Mouse (Mus musculus) myocyte (in vitro differentiated cells): ENCODE measurements around the gene Rest. TPM values are rescaled to one million over a fixed set of nuclear protein-coding genes. Genes with fewer than 3 reads are reported as not detected.

Source experiments
- H3K27me3 ChIP-seq: one replicate; pipeline ENCODE4 v1.6.1; 2011; ENCODE audit not compliant: control insufficient read depth, insufficient read depth, insufficient read length
- H3K36me3 ChIP-seq: one replicate; pipeline ENCODE4 v1.6.1; 2011; ENCODE audit not compliant: control insufficient read depth, insufficient read depth
- H3K4me2 ChIP-seq: one replicate; pipeline ENCODE4 v1.6.1; 2011; ENCODE audit warnings: low read depth, control low read depth
- H3K4me3 ChIP-seq: one replicate; pipeline ENCODE4 v1.5.1; 2011; ENCODE audit warnings: mild to moderate bottlenecking, control low read depth, moderate library complexity
- H3K79me2 ChIP-seq: one replicate; pipeline ENCODE4 v1.6.1; 2011; ENCODE audit not compliant: control insufficient read depth, insufficient read depth
- H3ac ChIP-seq: one replicate; pipeline ENCODE4 v1.6.1; 2011; ENCODE audit not compliant: control insufficient read depth, insufficient read length
- CEBPB ChIP-seq: IDR thresholded peaks from 2 replicates; pipeline ENCODE4 v1.6.1; 2011; ENCODE audit warnings: mild to moderate bottlenecking, moderate library complexity; ENCODE audit not compliant: poor library complexity, insufficient read depth, severe bottlenecking
- E2F4 ChIP-seq: IDR thresholded peaks from one replicate; pipeline ENCODE4 v1.6.1; 2011; ENCODE audit warnings: mild to moderate bottlenecking, control low read depth, moderate library complexity; ENCODE audit not compliant: insufficient read depth
- MAX ChIP-seq: IDR thresholded peaks from one replicate; pipeline ENCODE4 v1.6.1; 2011; ENCODE audit warnings: low read depth, mild to moderate bottlenecking, control low read depth
- MYOD1 ChIP-seq, 3 experiments: IDR thresholded peaks; one replicate each; pipeline ENCODE4 v1.6.1; 2011; ENCODE audit warnings: control low read depth in 2 of 3, low read depth in 2 of 3, mild to moderate bottlenecking in 2 of 3, moderate library complexity in 1 of 3; ENCODE audit not compliant: insufficient read length in 2 of 3, control insufficient read depth in 1 of 3
- MYOG ChIP-seq, 3 experiments: IDR thresholded peaks; one replicate each; pipeline ENCODE4 v1.6.1; 2011; ENCODE audit warnings: control low read depth in 2 of 3, low read depth in 2 of 3, mild to moderate bottlenecking in 2 of 3; ENCODE audit not compliant: insufficient read length in 2 of 3, control insufficient read depth in 1 of 3, insufficient read depth in 1 of 3
- POLR2A ChIP-seq: IDR thresholded peaks from one replicate; pipeline ENCODE4 v1.6.1; 2011; ENCODE audit warnings: low read depth, mild to moderate bottlenecking, control low read depth, moderate library complexity; ENCODE audit not compliant: insufficient read length
- POLR2AphosphoS2 ChIP-seq: IDR thresholded peaks from one replicate; pipeline ENCODE4 v1.6.1; 2011; ENCODE audit warnings: low read depth, control low read depth; ENCODE audit not compliant: insufficient read length
- REST ChIP-seq: IDR thresholded peaks from one replicate; pipeline ENCODE4 v1.6.1; 2011; ENCODE audit warnings: mild to moderate bottlenecking, control low read depth, moderate library complexity; ENCODE audit not compliant: insufficient read depth, insufficient read length
- SRF ChIP-seq: IDR thresholded peaks from one replicate; pipeline ENCODE4 v1.6.1; 2011; ENCODE audit warnings: low read depth; ENCODE audit not compliant: control insufficient read depth, insufficient read length
- TCF12 ChIP-seq: IDR thresholded peaks from one replicate; pipeline ENCODE4 v1.6.1; 2011; ENCODE audit warnings: mild to moderate bottlenecking, control low read depth; ENCODE audit not compliant: poor library complexity, insufficient read depth, severe bottlenecking
- TCF3 ChIP-seq: IDR thresholded peaks from one replicate; pipeline ENCODE4 v1.6.1; 2011; ENCODE audit warnings: low read depth, control low read depth; ENCODE audit not compliant: insufficient read length
- USF1 ChIP-seq: IDR thresholded peaks from one replicate; pipeline ENCODE4 v1.6.1; 2011; ENCODE audit warnings: low read depth, mild to moderate bottlenecking, control low read depth, moderate library complexity
- polyA plus RNA-seq: library from polyadenylated mRNA; unstranded; fragments of >200 nt; fragmentation: generic; extraction: Trizol; gene quantifications from one replicate; pipeline ENCODE4 v1.2.1, GENCODE M21; 2012; ENCODE audit warnings: missing spikeins

The Rest gene
- polyA plus RNA-seq, 1 experiment = 7.2 TPM

GRCm38 (mm10) chr5:77267441-77267840 is 2.1 kb downstream of the Rest start:
- H3K4me2 ChIP-seq = peak overlapping the region; percentile 57
- TF ChIP-seq MAX (no peak), CEBPB (no peak), TCF12 (no peak), MYOG (IDR thresholded peaks at IDR 0.05; ENCODE audit: control insufficient read depth in 1 of 3, insufficient read depth in 1 of 3, insufficient read length in 2 of 3, low read depth in 2 of 3) (no peak), POLR2A (no peak)
- no peak overlapping the region for H3ac ChIP-seq
- H3K4me3 ChIP-seq = peak overlapping the region; percentile 44
- H3K36me3 ChIP-seq = peaks cover 7% of the 10 kb centered on the region
- peaks cover 51% of the 10 kb centered on the region for H3K79me2 ChIP-seq
- H3K27me3 ChIP-seq = no peaks in the 10 kb centered on the region

- TF ChIP-seq TCF3 (no peak), POLR2AphosphoS2 (no peak), MYOG (IDR thresholded peaks at IDR 0.05; ENCODE audit: control insufficient read depth in 1 of 3, insufficient read depth in 1 of 3, insufficient read length in 2 of 3, low read depth in 2 of 3) (no peak), POLR2A (no peak), TCF12 (no peak), SRF (no peak), MYOD1 (IDR thresholded peaks at IDR 0.05; ENCODE audit: control insufficient read depth in 1 of 3, insufficient read length in 2 of 3, low read depth in 2 of 3) (no peak), USF1 (no peak), E2F4 (no peak), MAX (no peak), REST (no peak), CEBPB (no peak)
- Histone ChIP-seq H3K27me3 (no peaks in the 10 kb centered on the region), H3ac (no peak overlapping the region), H3K4me2 (no peak overlapping the region), H3K4me3 (peak overlapping the region; percentile 44), H3K79me2 (peaks cover 55% of the 10 kb centered on the region), H3K36me3 (peaks cover 7% of the 10 kb centered on the region)
Measured at GRCm38 (mm10) chr5:77267957-77268624, 2.8 kb downstream of the Rest start.

GRCm38 (mm10) chr5:77269399-77269798 is 4.1 kb downstream of the Rest start:
- Histone ChIP-seq H3K79me2 (peaks cover 66% of the 10 kb centered on the region), H3K4me2 (no peak overlapping the region), H3ac (no peak overlapping the region), H3K27me3 (no peaks in the 10 kb centered on the region), H3K4me3 (no peak overlapping the region), H3K36me3 (peaks cover 15% of the 10 kb centered on the region)
- TF ChIP-seq SRF (no peak), POLR2AphosphoS2 (no peak), POLR2A (no peak)

- H3K4me2 ChIP-seq = no peak overlapping the region
- H3K4me3 ChIP-seq = no peak overlapping the region
- H3K36me3 ChIP-seq = peaks cover 34% of the 10 kb centered on the region
- TF ChIP-seq TCF12 = no peak
- TF ChIP-seq POLR2AphosphoS2 = no peak
- TF ChIP-seq POLR2A = no peak
- no peak for TF ChIP-seq TCF3
- no peak for TF ChIP-seq E2F4
- TF ChIP-seq REST = no peak
- TF ChIP-seq MYOG (IDR thresholded peaks at IDR 0.05; ENCODE audit: control insufficient read depth in 1 of 3, insufficient read depth in 1 of 3, insufficient read length in 2 of 3, low read depth in 2 of 3) = no peak
- no peak for TF ChIP-seq USF1
- TF ChIP-seq CEBPB = no peak
- TF ChIP-seq MYOD1 (IDR thresholded peaks at IDR 0.05; ENCODE audit: control insufficient read depth in 1 of 3, insufficient read length in 2 of 3, low read depth in 2 of 3) = no peak
- H3K79me2 ChIP-seq = peaks cover 67% of the 10 kb centered on the region
- H3ac ChIP-seq = no peak overlapping the region
- H3K27me3 ChIP-seq = no peaks in the 10 kb centered on the region
Measured at GRCm38 (mm10) chr5:77273151-77273550, 7.9 kb downstream of the Rest start.

- Histone ChIP-seq H3K79me2 (peaks cover 42% of the 10 kb centered on the region), H3K4me2 (no peak overlapping the region), H3K36me3 (peaks cover 27% of the 10 kb centered on the region), H3K4me3 (no peak overlapping the region), H3ac (no peak overlapping the region), H3K27me3 (no peaks in the 10 kb centered on the region)
- no peak for TF ChIP-seq CEBPB
- TF ChIP-seq MYOG (IDR thresholded peaks at IDR 0.05; ENCODE audit: control insufficient read depth in 1 of 3, insufficient read depth in 1 of 3, insufficient read length in 2 of 3, low read depth in 2 of 3) = no peak
- TF ChIP-seq POLR2A = no peak
- no peak for TF ChIP-seq USF1
- no peak for TF ChIP-seq E2F4
- no peak for TF ChIP-seq MYOD1 (IDR thresholded peaks at IDR 0.05; ENCODE audit: control insufficient read depth in 1 of 3, insufficient read length in 2 of 3, low read depth in 2 of 3)
- TF ChIP-seq TCF3 = no peak
- no peak for TF ChIP-seq MAX
- no peak for TF ChIP-seq REST
Measured at GRCm38 (mm10) chr5:77275950-77276349, 10.7 kb downstream of the Rest start.
